Mouse (Mus musculus) CH12.LX (cell line): ENCODE measurements around the gene Ttc7b. TPM values are rescaled to one million over a fixed set of nuclear protein-coding genes. Genes with fewer than 3 reads are reported as not detected.

ENCODE experiments used
- DNase-seq: peaks from one replicate; pipeline ENCODE4 v3.0.0-alpha.2; 2013; ENCODE audit errors: extremely low read depth
- H3K27ac ChIP-seq: 2 replicates; pipeline ENCODE4 v1.5.1; 2012; ENCODE audit warnings: low read depth, mild to moderate bottlenecking, control low read depth, moderate library complexity; ENCODE audit not compliant: insufficient read depth
- H3K27me3 ChIP-seq: replicated peaks from 2 replicates; pipeline ENCODE3; 2012; ENCODE audit warnings: inconsistent platforms
- H3K36me3 ChIP-seq, 2 experiments: replicated peaks in 1 of 2; 2 replicates each; pipeline versions ENCODE3 to v1.6.1; 2012; ENCODE audit warnings: inconsistent platforms in 1 of 2, low read length in 1 of 2, mild to moderate bottlenecking in 1 of 2, mixed read lengths in 1 of 2, moderate library complexity in 1 of 2; ENCODE audit not compliant: control insufficient read depth in 1 of 2, insufficient read depth in 1 of 2
- H3K4me1 ChIP-seq, 2 experiments: 2 replicates each; pipeline ENCODE4 v1.6.1; 2012; ENCODE audit warnings: inconsistent platforms in 1 of 2, moderate library complexity in 1 of 2; ENCODE audit not compliant: insufficient read depth in 2 of 2, control insufficient read depth in 1 of 2
- H3K4me2 ChIP-seq: 2 replicates; pipeline ENCODE4 v1.6.1; 2012; ENCODE audit warnings: low read depth, mild to moderate bottlenecking, control low read depth; ENCODE audit not compliant: poor library complexity, insufficient read depth, severe bottlenecking
- H3K4me3 ChIP-seq, 3 experiments: fragments of 150-350 bp in 1 of 3; sonication (generic) in 1 of 3; replicated peaks in 1 of 3; 2 replicates each; pipeline versions ENCODE3 to v1.5.1; 2011 to 2012; ENCODE audit warnings: low read depth in 2 of 3, low read length in 2 of 3, mild to moderate bottlenecking in 2 of 3, moderate library complexity in 2 of 3, control low read depth in 1 of 3, improper control_type of control experiment in 1 of 3, inconsistent platforms in 1 of 3, mixed read lengths in 1 of 3; ENCODE audit not compliant: poor library complexity in 1 of 3
- H3K79me2 ChIP-seq: replicated peaks from 2 replicates; pipeline ENCODE4 v1.6.1; 2012; ENCODE audit warnings: mild to moderate bottlenecking, moderate library complexity; ENCODE audit not compliant: control insufficient read depth, poor library complexity, insufficient read depth, severe bottlenecking; ENCODE audit errors: extremely low read depth
- H3K9ac ChIP-seq: 2 replicates; pipeline ENCODE4 v1.6.1; 2012; ENCODE audit warnings: low read depth, mild to moderate bottlenecking, control low read depth, moderate library complexity; ENCODE audit not compliant: insufficient read depth
- H3K9me3 ChIP-seq: replicated peaks from 2 replicates; pipeline ENCODE3; 2012; ENCODE audit warnings: low read length, inconsistent platforms, mixed read lengths
- BHLHE40 ChIP-seq: IDR thresholded peaks from 2 replicates; pipeline ENCODE4 v1.6.1; 2011; ENCODE audit warnings: mild to moderate bottlenecking, low read depth, low read length, improper control_type of control experiment
- CHD2 ChIP-seq: IDR thresholded peaks from 2 replicates; pipeline ENCODE4 v1.6.1; 2011; ENCODE audit warnings: low read length, improper control_type of control experiment
- CTCF ChIP-seq, 2 experiments: IDR thresholded peaks in 1 of 2; conservative IDR thresholded peaks in 1 of 2; 2 replicates each; pipeline ENCODE4 v1.5.1; 2011 to 2012; ENCODE audit warnings: low read depth in 2 of 2, low read length in 2 of 2, improper control_type of control experiment in 1 of 2, inconsistent platforms in 1 of 2, mild to moderate bottlenecking in 1 of 2, moderate library complexity in 1 of 2
- EP300 ChIP-seq: IDR thresholded peaks from 2 replicates; pipeline ENCODE4 v1.6.1; 2011; ENCODE audit warnings: low read length, improper control_type of control experiment
- ETS1 ChIP-seq: conservative IDR thresholded peaks from 2 replicates; pipeline ENCODE4 v1.6.1; 2012; ENCODE audit warnings: low read depth, mild to moderate bottlenecking, inconsistent platforms, low read length, improper control_type of control experiment, moderate library complexity
- GABPA ChIP-seq: IDR thresholded peaks from 2 replicates; pipeline ENCODE4 v1.6.1; 2012; ENCODE audit warnings: low read depth, low read length, improper control_type of control experiment, inconsistent platforms; ENCODE audit not compliant: insufficient replicate concordance
- HCFC1 ChIP-seq: IDR thresholded peaks from 2 replicates; pipeline ENCODE4 v1.6.1; 2012; ENCODE audit warnings: low read depth, mild to moderate bottlenecking, inconsistent platforms, low read length, improper control_type of control experiment
- IRF4 ChIP-seq: IDR thresholded peaks from 2 replicates; pipeline ENCODE4 v1.6.1; 2014; ENCODE audit warnings: low read depth, mild to moderate bottlenecking, inconsistent platforms, low read length, improper control_type of control experiment
- JUN ChIP-seq: IDR thresholded peaks from 2 replicates; pipeline ENCODE4 v1.6.1; 2011; ENCODE audit warnings: low read depth, mild to moderate bottlenecking, low read length, improper control_type of control experiment, moderate library complexity; ENCODE audit not compliant: insufficient read depth
- JUND ChIP-seq: conservative IDR thresholded peaks from 2 replicates; pipeline ENCODE4 v1.6.1; 2011; ENCODE audit warnings: low read depth, low read length, improper control_type of control experiment
- KAT2A ChIP-seq: IDR thresholded peaks from 2 replicates; pipeline ENCODE4 v1.6.1; 2012; ENCODE audit warnings: low read length, improper control_type of control experiment, inconsistent platforms; ENCODE audit not compliant: insufficient replicate concordance
- MAFK ChIP-seq: IDR thresholded peaks from 2 replicates; pipeline ENCODE4 v1.6.1; 2011; ENCODE audit warnings: low read length, improper control_type of control experiment; ENCODE audit not compliant: insufficient replicate concordance
- MAX ChIP-seq: IDR thresholded peaks from 2 replicates; pipeline ENCODE4 v1.6.1; 2011; ENCODE audit warnings: low read length, improper control_type of control experiment
- MAZ ChIP-seq: IDR thresholded peaks from 2 replicates; pipeline ENCODE4 v1.6.1; 2012; ENCODE audit warnings: low read depth, mild to moderate bottlenecking, inconsistent platforms, low read length, improper control_type of control experiment, moderate library complexity
- MXI1 ChIP-seq: IDR thresholded peaks from 2 replicates; pipeline ENCODE4 v1.6.1; 2011; ENCODE audit warnings: mild to moderate bottlenecking, low read depth, low read length, improper control_type of control experiment
- NELFE ChIP-seq: IDR thresholded peaks from 2 replicates; pipeline ENCODE4 v1.6.1; 2011; ENCODE audit warnings: low read depth, low read length, improper control_type of control experiment
- NRF1 ChIP-seq: IDR thresholded peaks from 2 replicates; pipeline ENCODE4 v1.6.1; 2014; ENCODE audit warnings: low read depth, mild to moderate bottlenecking, inconsistent platforms, low read length, improper control_type of control experiment, moderate library complexity
- RAD21 ChIP-seq: IDR thresholded peaks from 2 replicates; pipeline ENCODE4 v1.6.1; 2011; ENCODE audit warnings: low read depth, mild to moderate bottlenecking, low read length, improper control_type of control experiment, moderate library complexity
- RCOR1 ChIP-seq: conservative IDR thresholded peaks from 2 replicates; pipeline ENCODE4 v1.6.1; 2012; ENCODE audit warnings: low read depth, mild to moderate bottlenecking, inconsistent platforms, low read length, improper control_type of control experiment
- SIN3A ChIP-seq: IDR thresholded peaks from 2 replicates; pipeline ENCODE4 v1.6.1; 2012; ENCODE audit warnings: low read length, improper control_type of control experiment, inconsistent platforms
- SMC3 ChIP-seq: IDR thresholded peaks from 2 replicates; pipeline ENCODE4 v1.6.1; 2011; ENCODE audit warnings: low read depth, low read length, improper control_type of control experiment
- TBP ChIP-seq: conservative IDR thresholded peaks from 2 replicates; pipeline ENCODE4 v1.6.1; 2011; ENCODE audit warnings: low read depth, low read length, improper control_type of control experiment
- TCF12 ChIP-seq: IDR thresholded peaks from 2 replicates; pipeline ENCODE4 v1.6.1; 2014; ENCODE audit warnings: low read depth, mild to moderate bottlenecking, inconsistent platforms, low read length, improper control_type of control experiment
- UBTF ChIP-seq: IDR thresholded peaks from 2 replicates; pipeline ENCODE4 v1.6.1; 2012; ENCODE audit warnings: low read depth, mild to moderate bottlenecking, inconsistent platforms, low read length, improper control_type of control experiment, moderate library complexity
- USF1 ChIP-seq: IDR thresholded peaks from 2 replicates; pipeline ENCODE4 v1.6.1; 2014; ENCODE audit warnings: low read depth, mild to moderate bottlenecking, inconsistent platforms, low read length, improper control_type of control experiment
- USF2 ChIP-seq: conservative IDR thresholded peaks from 2 replicates; pipeline ENCODE4 v1.6.1; 2011; ENCODE audit warnings: low read depth, low read length, improper control_type of control experiment
- ZC3H11A ChIP-seq: IDR thresholded peaks from 2 replicates; pipeline ENCODE4 v1.6.1; 2012; ENCODE audit warnings: low read depth, mild to moderate bottlenecking, inconsistent platforms, low read length, improper control_type of control experiment
- ZKSCAN1 ChIP-seq: IDR thresholded peaks from 2 replicates; pipeline ENCODE4 v1.6.1; 2012; ENCODE audit warnings: low read depth, inconsistent platforms, low read length, improper control_type of control experiment, borderline replicate concordance
- ZMIZ1 ChIP-seq: IDR thresholded peaks from 2 replicates; pipeline ENCODE4 v1.6.1; 2012; ENCODE audit warnings: low read depth, mild to moderate bottlenecking, inconsistent platforms, low read length, improper control_type of control experiment
- ZNF384 ChIP-seq: IDR thresholded peaks from 2 replicates; pipeline ENCODE4 v1.6.1; 2012; ENCODE audit warnings: low read depth, low read length, improper control_type of control experiment, inconsistent platforms
- dilution Hi-C: fragments of 300-500 bp; cut with MboI; formaldehyde crosslinking; loops from 2 replicates; pipeline ENCODE4 v1.14.3; 2020; ENCODE audit warnings: low sequenced_read_pairs; ENCODE audit not compliant: extremely low pct_unique_long_range_greater_than_20kb, extremely low pct_ligation_motif_present
- in situ Hi-C: fragments of 300-500 bp; cut with MboI; formaldehyde crosslinking; loops from 3 replicates; pipeline ENCODE4 v1.14.3; 2019; ENCODE audit warnings: low sequenced_read_pairs, low pct_ligation_motif_present, low pct_unique_long_range_greater_than_20kb, mixed read lengths
- polyA plus RNA-seq: library from polyadenylated mRNA; unstranded; fragments of >175 nt; gene quantifications from 2 replicates; pipeline ENCODE4 v1.2.1, GENCODE M21; 2012; ENCODE audit warnings: low read depth; ENCODE audit not compliant: insufficient read length
- total RNA-seq, 2 experiments: library from RNA; depleted of rRNA; stranded (reverse); fragments of 300-350 nt in 1 of 2; fragments of >200 nt in 1 of 2; gene quantifications; 2 replicates each; pipeline ENCODE4 v1.2.3; 2012 to 2014

The Ttc7b gene
- total and polyA plus RNA-seq, 3 experiments: 7.8 to 18.3 (median 12.7) TPM

DNA sequence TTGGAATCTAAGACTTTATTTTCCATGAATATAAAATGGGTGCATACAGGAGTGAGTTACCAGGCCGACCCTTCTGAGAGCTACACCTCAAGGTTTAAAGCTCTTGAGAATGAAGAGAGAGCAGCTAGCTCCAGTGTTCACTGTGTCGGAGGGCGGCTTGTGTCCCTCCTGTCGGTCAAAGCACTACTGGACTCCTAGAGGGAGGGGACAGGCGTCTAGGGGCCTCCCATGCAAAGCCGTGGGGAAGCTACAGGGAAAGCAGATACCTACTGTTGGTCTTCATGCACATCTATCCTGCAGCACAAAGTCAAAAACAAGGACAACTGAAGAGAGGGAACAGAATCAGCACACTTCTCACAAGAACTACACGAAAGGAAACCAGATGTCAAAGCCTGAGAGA is 74.9 kb downstream of the Ttc7b start:
- H3K4me1 ChIP-seq: peaks cover 20 to 51% of the 10 kb centered on the region in 2 experiments
- TF ChIP-seq JUN (no peak), USF2 (no peak), HCFC1 (no peak), NELFE (no peak), MXI1 (no peak), MAZ (no peak), MAFK (no peak), KAT2A (no peak), RCOR1 (no peak), TBP (no peak), MAX (no peak), NRF1 (no peak), SIN3A (no peak), EP300 (no peak), RAD21 (no peak)
- TF ChIP-seq, all 38 proteins: peak for 0
- peak overlapping the region; percentile 61 for H3K27ac ChIP-seq

DNA sequence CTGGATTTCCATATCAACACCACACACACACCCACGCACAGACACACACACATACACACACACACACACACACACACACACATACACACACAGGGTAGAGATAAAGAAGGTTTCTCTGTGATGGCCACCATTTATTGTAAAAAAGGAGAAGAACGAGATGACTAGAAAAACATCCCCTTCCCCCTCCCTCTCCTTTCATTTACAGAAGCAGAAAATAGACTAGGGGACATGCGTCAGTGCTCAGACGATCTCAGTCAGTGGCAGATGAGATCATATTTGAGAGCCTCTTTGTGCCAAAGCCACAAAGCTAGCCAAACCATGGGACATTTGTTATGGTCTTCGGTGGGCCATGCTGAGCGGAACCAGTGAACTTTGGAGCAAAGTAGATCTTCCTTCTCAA is 75.4 kb downstream of the Ttc7b start:
- peak overlapping the region; percentile 76; the same call in 1 of the 2 replicates for H3K4me2 ChIP-seq
- peaks cover 20 to 51% of the 10 kb centered on the region in 2 experiments for H3K4me1 ChIP-seq
- peak overlapping the region; percentile 27; the same call in 1 of the 2 replicates for H3K9ac ChIP-seq
- H3K79me2 ChIP-seq: no peaks in the 10 kb centered on the region
- H3K27ac ChIP-seq: peak overlapping the region; percentile 61; the same call in 1 of the 2 replicates
- no peaks in the 10 kb centered on the region for H3K9me3 ChIP-seq
- dilution Hi-C loops (no loop called here), in situ Hi-C loops (no loop called here)
- DNase-seq: peak; percentile 76
- H3K27me3 ChIP-seq: no peaks in the 10 kb centered on the region
- peaks cover 0 to 25% of the 10 kb centered on the region in 2 experiments for H3K36me3 ChIP-seq
- H3K4me3 ChIP-seq: no peak overlapping the region
- peak; percentile 57 for TF ChIP-seq NRF1
- TF ChIP-seq EP300: peak; percentile 72
- peak; percentile 47; the same call in 1 of the 2 replicates for TF ChIP-seq HCFC1
- no peak for TF ChIP-seq USF1
- TF ChIP-seq BHLHE40: peak; percentile 44
- no peak for TF ChIP-seq ZNF384
- TF ChIP-seq RCOR1: no peak
- 0 out of 2 replicates have a peak, but pooled peaks have one; percentile 7 for TF ChIP-seq NELFE
- peak; percentile 56 for TF ChIP-seq JUND
- TF ChIP-seq ZMIZ1: no peak
- peak; percentile 53; the same call in 1 of the 2 replicates for TF ChIP-seq CHD2
- TF ChIP-seq ZC3H11A: no peak
- TF ChIP-seq MXI1: no peak
- TF ChIP-seq TCF12: no peak
- no peak for TF ChIP-seq CTCF (conservative IDR thresholded peaks at IDR 0.05 in 1 of 2, IDR thresholded peaks at IDR 0.05 in 1 of 2; ENCODE audit: low read depth in 2 of 2, low read length in 2 of 2)
- no peak for TF ChIP-seq KAT2A
- TF ChIP-seq GABPA: no peak
- peak; percentile 57 for TF ChIP-seq ETS1
- TF ChIP-seq UBTF: no peak
- no peak for TF ChIP-seq MAX
- no peak for TF ChIP-seq USF2
- 0 out of 2 replicates have a peak, but pooled peaks have one; percentile 3 for TF ChIP-seq SMC3
- no peak for TF ChIP-seq TBP
- TF ChIP-seq IRF4: peak; percentile 73
- TF ChIP-seq JUN: peak; percentile 44
- no peak for TF ChIP-seq ZKSCAN1

More for the DNA sequence above, 74.9 kb downstream of the Ttc7b start:
- no peak for DNase-seq
- Histone ChIP-seq H3K9me3 (no peaks in the 10 kb centered on the region), H3K9ac (peak overlapping the region; percentile 27; the same call in 1 of the 2 replicates), H3K4me3 (no peak overlapping the region), H3K79me2 (no peaks in the 10 kb centered on the region), H3K27me3 (no peaks in the 10 kb centered on the region), H3K4me2 (peak overlapping the region; percentile 76), H3K36me3 (peaks cover 0 to 22% of the 10 kb centered on the region in 2 experiments)
- in situ Hi-C loops: no loop called here
- dilution Hi-C loops: no loop called here
